Mouse (Mus musculus): Measurements from ENCODE around the gene Tiparp. TPM values are rescaled to one million over a fixed set of nuclear protein-coding genes. Genes with fewer than 3 reads are reported as not detected.

Tiparp gene
- polyA plus RNA-seq, 1 experiment from 2014 or later: 30.6 TPM

DNA sequence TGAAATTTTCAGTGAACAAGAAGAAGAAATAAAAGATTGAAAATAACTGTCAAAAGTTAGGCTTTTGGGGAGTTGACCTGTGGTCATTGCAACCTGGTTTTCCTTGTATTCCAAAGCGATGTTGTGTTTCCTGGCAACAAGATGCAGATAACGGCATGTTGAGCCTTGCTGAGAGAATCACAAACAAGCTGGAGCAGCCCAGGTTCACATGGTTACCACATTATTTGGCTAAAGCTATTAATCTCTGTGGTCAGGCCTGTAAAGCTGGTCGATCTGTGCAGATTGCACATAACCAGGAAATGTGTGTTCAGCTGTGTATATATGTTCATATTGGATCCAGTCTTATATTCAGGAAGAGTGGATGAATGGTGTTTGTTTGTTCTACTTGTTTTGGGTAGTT, 5.4 kb downstream of the Tiparp start:
- ATAC-seq (ENCODE audit: low FRiP score): no peak
- H3K27ac ChIP-seq: no peak overlapping the region
- H3K4me2 ChIP-seq: no peak overlapping the region
- H3K9ac ChIP-seq: no peak overlapping the region
- H3K4me1 ChIP-seq: peaks cover 22% of the 10 kb centered on the region
- H3K4me3 ChIP-seq (replicated peaks): no peak overlapping the region
- no peaks in the 10 kb centered on the region for H3K9me3 ChIP-seq
- no peaks in the 10 kb centered on the region for H3K27me3 ChIP-seq
- WGBS: 48% methylated on average over 3 of the region's 3 CpGs
- H3K36me3 ChIP-seq (replicated peaks): peaks cover 8% of the 10 kb centered on the region; the same call in 1 of the 2 replicates

DNA sequence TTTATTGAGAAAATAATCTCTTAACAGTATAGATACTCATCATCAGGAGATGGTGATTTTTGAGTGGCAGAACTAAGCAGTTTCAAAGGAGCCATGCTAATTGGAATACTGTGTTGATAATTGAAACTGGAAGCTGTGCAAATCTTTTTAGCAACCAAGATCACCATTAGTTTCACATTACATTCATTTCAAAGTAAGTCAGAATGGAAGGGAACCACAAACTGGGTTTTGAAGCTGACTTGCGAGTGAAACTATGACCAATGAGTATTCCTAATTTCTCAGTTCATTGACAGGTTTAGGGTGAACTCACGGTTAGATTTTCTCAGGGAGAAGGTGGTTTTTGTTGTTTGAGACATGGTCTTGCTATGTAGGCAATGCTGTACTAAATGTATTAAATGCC, 6.3 kb downstream of the Tiparp start:
- no peak overlapping the region for H3K4me2 ChIP-seq
- WGBS: 47% methylated on average over 2 of the region's 2 CpGs
- no peak overlapping the region for H3K4me3 ChIP-seq (replicated peaks)
- no peaks in the 10 kb centered on the region for H3K9me3 ChIP-seq
- H3K27me3 ChIP-seq: no peaks in the 10 kb centered on the region
- ATAC-seq (ENCODE audit: low FRiP score): no peak
- H3K27ac ChIP-seq: no peak overlapping the region
- peaks cover 21% of the 10 kb centered on the region for H3K4me1 ChIP-seq
- H3K9ac ChIP-seq: no peak overlapping the region
- H3K36me3 ChIP-seq (replicated peaks): peaks cover 8% of the 10 kb centered on the region; the same call in 1 of the 2 replicates

DNA sequence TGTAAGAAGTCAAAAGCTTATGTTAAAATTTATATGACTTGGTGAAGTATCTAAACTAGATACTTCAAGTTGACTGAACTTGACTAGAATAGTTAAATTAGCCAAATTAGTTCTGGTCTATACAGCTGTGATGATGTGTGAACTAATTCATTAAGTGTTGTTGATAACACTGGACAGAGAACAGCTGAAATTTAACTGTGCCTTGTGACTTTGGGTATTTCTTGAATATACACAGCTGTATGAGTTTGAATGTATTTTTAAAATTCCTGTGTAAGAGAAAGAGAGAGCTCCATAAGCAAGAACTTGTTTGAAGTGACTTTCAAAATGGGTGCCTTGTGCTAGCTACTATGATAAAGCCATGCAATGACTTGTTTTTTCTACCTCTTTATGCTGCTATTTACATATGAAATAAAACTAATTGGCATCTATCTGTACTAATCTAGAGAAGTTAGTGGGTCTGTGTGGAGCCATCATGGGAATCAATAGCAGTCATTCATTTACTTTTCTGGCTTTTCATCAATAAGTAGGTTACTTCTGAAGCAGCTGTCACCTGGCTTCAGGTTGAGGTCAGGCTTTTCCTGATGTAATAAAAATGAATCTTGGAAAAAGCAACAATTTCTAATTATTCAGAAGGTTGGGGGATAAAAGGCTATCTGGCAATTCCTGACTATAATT, 7.0 kb downstream of the Tiparp start:
- H3K4me3 ChIP-seq (replicated peaks): no peak overlapping the region
- H3K4me2 ChIP-seq: no peak overlapping the region
- H3K27me3 ChIP-seq: no peaks in the 10 kb centered on the region
- peaks cover 8% of the 10 kb centered on the region for H3K36me3 ChIP-seq (replicated peaks)
- ATAC-seq (ENCODE audit: low FRiP score): no peak
- H3K4me1 ChIP-seq: peaks cover 16% of the 10 kb centered on the region
- no peaks in the 10 kb centered on the region for H3K9me3 ChIP-seq
- no peak overlapping the region for H3K9ac ChIP-seq
- H3K27ac ChIP-seq: no peak overlapping the region

DNA sequence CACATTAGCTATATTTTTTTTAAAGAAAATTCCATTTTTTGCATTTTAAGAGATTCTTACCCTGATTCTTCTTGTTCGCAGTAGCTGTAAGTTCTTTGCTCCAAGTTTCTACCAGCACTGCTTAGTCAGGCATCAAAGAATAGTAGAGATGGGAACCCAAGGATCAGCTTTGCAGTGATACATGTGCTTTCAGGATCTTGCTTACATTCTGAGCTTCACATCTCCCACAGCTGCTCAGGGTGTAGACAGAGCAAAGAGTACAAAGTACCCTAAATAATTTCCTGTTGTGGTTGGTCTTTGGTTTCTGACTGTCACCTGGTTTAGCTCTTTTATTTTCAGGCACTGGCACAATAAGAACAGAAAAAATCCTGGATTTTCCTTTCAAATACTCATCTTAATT, 9.1 kb downstream of the Tiparp start:
- 44% methylated on average over 1 of the region's 1 CpGs for WGBS
- no peak for ATAC-seq (ENCODE audit: low FRiP score)
- no peak overlapping the region for H3K27ac ChIP-seq

DNA sequence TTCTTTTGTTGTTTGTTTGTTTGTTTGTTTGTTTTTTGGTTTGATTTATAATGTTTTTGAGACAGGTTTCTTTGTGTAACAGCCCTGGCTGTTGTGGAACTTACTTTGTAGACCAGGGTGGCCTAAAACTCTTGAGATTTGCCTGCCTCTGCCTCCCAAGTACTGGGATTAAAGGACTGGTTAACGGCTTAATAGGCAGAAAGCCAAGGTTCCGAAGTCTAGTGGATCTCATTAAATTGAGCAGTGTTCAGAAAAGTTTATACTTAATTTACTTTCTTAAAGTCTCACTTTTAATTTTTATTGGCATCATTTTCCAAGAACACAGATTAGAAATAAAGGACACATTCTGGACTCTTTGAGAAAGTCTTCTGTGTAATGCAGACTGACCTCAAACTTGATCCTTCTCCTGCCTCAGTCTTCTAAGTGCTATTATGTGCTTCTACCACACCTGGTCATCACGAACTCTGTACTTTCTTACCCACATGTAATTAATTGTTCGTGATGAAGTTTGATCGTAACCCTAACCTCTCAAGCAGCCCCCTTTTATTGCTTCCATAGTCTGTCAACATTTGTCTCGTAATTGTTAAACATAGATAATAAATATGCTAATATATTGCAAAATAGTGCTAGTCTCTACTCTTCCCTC, 12.8 kb downstream of the Tiparp start:
- no peak overlapping the region for H3K27ac ChIP-seq
- no peak overlapping the region for H3K4me2 ChIP-seq
- WGBS: 88% methylated on average over 6 of the region's 6 CpGs
- no peak overlapping the region for H3K9ac ChIP-seq
- no peak for ATAC-seq (ENCODE audit: low FRiP score)
- H3K36me3 ChIP-seq (replicated peaks): no peaks in the 10 kb centered on the region; the same call in 1 of the 2 replicates
- no peaks in the 10 kb centered on the region for H3K27me3 ChIP-seq
- no peaks in the 10 kb centered on the region for H3K9me3 ChIP-seq
- H3K4me1 ChIP-seq: peaks cover 7% of the 10 kb centered on the region
- no peak overlapping the region for H3K4me3 ChIP-seq (replicated peaks)

More for the DNA sequence above, 9.1 kb downstream of the Tiparp start:
- H3K9ac ChIP-seq: no peak overlapping the region
- no peaks in the 10 kb centered on the region for H3K27me3 ChIP-seq
- no peak overlapping the region for H3K4me2 ChIP-seq
- H3K4me3 ChIP-seq (replicated peaks): no peak overlapping the region
- no peaks in the 10 kb centered on the region for H3K9me3 ChIP-seq
- H3K36me3 ChIP-seq (replicated peaks): peaks cover 3% of the 10 kb centered on the region; the same call in 1 of the 2 replicates
- peaks cover 16% of the 10 kb centered on the region for H3K4me1 ChIP-seq

DNA sequence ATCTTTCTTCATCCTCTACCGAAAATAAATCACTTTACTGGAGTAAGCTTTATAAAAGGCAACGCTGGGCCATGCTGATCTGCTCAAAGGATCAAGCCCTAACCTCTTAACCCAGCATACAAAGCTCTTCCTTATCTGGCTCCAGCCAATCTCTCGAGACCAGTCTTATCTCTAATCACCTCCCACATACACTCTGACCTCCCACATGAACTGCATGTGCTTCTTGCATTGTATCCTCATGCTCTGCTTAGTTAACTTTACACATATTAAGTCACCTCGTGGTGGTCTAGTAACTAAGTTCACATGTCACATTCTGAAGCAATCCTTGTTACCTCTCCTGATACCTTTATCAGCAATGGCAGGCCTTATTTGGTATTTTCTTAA, 13.3 kb downstream of the Tiparp start:
- no peak for ATAC-seq (ENCODE audit: low FRiP score)
- 50% methylated on average over 4 of the region's 4 CpGs for WGBS

DNA sequence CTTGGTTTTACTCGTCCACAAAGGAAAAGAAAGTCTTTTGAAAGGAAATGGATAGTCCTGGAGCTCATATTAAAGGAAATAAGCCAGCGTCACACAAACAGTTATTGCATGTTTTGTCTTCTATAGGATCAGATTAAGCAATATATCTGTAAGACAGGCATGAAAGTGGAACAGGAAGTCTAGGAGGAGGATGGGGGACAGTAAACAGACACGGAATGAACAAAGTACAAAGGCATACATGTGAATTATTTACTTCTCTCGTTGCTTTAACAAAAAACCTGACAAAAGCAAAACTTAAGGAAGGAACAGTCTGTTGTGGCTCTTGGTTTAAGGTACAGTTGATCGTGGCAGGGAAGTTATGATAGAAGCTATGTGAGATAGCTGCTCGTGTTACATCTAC, 21.6 kb downstream of the Tiparp start:
- ATAC-seq (ENCODE audit: low FRiP score): no peak
- 70% methylated on average over 6 of the region's 6 CpGs for WGBS
- H3K27me3 ChIP-seq: no peaks in the 10 kb centered on the region
- no peak overlapping the region for H3K4me3 ChIP-seq (replicated peaks)
- H3K9ac ChIP-seq: no peak overlapping the region
- H3K4me2 ChIP-seq: no peak overlapping the region
- H3K9me3 ChIP-seq: no peaks in the 10 kb centered on the region
- peaks cover 8% of the 10 kb centered on the region for H3K36me3 ChIP-seq (replicated peaks)
- H3K4me1 ChIP-seq: peaks cover 14% of the 10 kb centered on the region
- no peak overlapping the region for H3K27ac ChIP-seq

More for the DNA sequence above, 13.3 kb downstream of the Tiparp start:
- Histone ChIP-seq H3K4me2 (no peak overlapping the region), H3K27ac (no peak overlapping the region), H3K9me3 (no peaks in the 10 kb centered on the region), H3K36me3 (replicated peaks) (no peaks in the 10 kb centered on the region; the same call in 1 of the 2 replicates), H3K9ac (no peak overlapping the region), H3K4me3 (replicated peaks) (no peak overlapping the region), H3K27me3 (no peaks in the 10 kb centered on the region), H3K4me1 (peaks cover 5% of the 10 kb centered on the region)

DNA sequence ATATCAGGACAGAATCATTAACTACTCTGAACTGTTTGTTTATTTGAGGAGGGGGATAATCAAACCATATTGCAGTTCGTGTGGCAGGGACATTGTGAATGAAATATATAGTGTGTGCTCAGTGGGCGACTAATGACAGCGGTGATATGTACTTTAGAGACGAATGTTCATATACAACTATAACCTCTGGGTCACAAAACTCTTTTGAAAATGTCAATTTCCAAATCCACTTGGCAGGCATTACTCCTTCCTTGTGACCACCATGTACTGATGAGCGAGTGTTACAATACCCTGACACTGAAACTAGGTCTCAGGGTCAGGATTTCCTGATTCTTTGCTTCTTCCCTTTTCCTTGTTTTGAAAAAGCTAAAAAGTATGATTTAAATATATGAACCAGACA, 22.9 kb downstream of the Tiparp start:
- WGBS: 48% methylated on average over 5 of the region's 5 CpGs
- Histone ChIP-seq H3K4me3 (replicated peaks) (no peak overlapping the region), H3K27ac (no peak overlapping the region), H3K27me3 (no peaks in the 10 kb centered on the region), H3K9ac (no peak overlapping the region), H3K4me1 (peaks cover 14% of the 10 kb centered on the region), H3K36me3 (replicated peaks) (peaks cover 8% of the 10 kb centered on the region), H3K9me3 (no peaks in the 10 kb centered on the region), H3K4me2 (no peak overlapping the region)
- no peak for ATAC-seq (ENCODE audit: low FRiP score)

DNA sequence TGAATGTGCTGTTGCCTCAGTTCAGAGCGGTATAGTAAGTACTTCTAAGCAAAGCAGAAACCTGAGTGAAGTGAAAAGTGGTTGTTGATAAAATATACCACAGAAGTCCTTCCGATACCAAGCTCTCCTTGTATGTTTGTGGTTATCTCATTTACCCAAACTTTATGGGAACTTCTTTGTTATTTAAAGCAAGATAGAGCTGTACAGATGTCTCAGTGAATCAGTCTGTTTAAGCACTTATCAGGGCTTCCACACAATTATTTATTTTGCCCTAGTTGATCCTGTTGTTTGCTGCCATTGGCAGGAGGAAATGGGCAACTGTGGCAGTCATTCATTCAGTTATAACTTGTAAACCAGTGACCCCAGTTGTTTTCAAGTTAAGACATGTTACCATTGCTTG, 26.4 kb downstream of the Tiparp start:
- ATAC-seq (ENCODE audit: low FRiP score): no peak
- no peak overlapping the region for H3K4me2 ChIP-seq
- peaks cover 14% of the 10 kb centered on the region for H3K4me1 ChIP-seq
- peaks cover 8% of the 10 kb centered on the region for H3K36me3 ChIP-seq (replicated peaks)
- WGBS: 94% methylated on average over 2 of the region's 2 CpGs
- H3K27me3 ChIP-seq: no peaks in the 10 kb centered on the region
- no peak overlapping the region for H3K4me3 ChIP-seq (replicated peaks)
- H3K9ac ChIP-seq: no peak overlapping the region
- H3K27ac ChIP-seq: no peak overlapping the region
- H3K9me3 ChIP-seq: no peaks in the 10 kb centered on the region

DNA sequence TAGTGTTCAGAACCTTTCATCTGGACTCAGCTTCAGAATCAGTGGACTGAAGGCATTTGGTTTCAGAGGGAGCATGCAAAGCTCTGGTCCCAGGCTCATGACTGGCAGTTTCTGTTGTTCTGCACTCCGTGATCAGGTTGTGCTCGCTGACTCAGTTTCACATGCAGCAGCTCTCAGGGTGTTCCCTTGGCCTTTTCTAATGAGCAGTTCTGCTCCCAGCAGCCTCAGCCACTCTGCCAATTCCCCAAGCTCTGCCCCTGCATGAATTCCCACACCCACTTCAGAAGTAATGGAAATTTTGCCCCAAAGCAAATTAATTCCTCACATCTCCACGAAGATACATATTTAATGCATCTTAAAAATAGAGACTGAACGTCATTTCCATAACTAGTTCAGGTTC, 30.5 kb downstream of the Tiparp start:
- ATAC-seq (ENCODE audit: low FRiP score): no peak
- Histone ChIP-seq H3K9me3 (no peaks in the 10 kb centered on the region), H3K27me3 (no peaks in the 10 kb centered on the region), H3K27ac (no peak overlapping the region), H3K4me3 (replicated peaks) (no peak overlapping the region), H3K36me3 (replicated peaks) (peaks cover 5% of the 10 kb centered on the region), H3K9ac (no peak overlapping the region), H3K4me1 (no peaks in the 10 kb centered on the region), H3K4me2 (no peak overlapping the region)
- 58% methylated on average over 4 of the region's 4 CpGs for WGBS

DNA sequence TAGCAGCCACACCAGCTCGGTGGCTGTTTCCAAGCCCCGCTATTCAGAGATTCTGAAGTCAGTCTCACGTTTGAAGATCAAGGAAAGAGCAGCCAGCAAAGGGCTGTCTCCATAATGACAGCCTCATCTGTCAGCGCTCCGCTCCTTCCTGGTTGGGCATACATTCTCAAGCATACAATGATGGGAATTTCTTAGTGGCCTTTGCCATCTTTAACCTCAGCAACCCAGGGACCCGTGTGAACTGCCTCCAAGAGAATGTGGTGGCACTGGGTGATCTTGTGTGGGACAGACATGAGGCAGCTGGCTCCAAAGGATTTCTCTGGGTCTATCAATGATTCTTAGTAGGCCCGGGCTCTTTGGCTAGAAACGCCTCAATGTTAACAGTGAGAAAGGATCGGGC, 34.0 kb downstream of the Tiparp start:
- no peak overlapping the region for H3K27ac ChIP-seq
- ATAC-seq (ENCODE audit: low FRiP score): no peak
- H3K4me3 ChIP-seq (replicated peaks): no peak overlapping the region
- no peaks in the 10 kb centered on the region for H3K9me3 ChIP-seq
- no peaks in the 10 kb centered on the region for H3K36me3 ChIP-seq (replicated peaks)
- 80% methylated on average over 9 of the region's 9 CpGs for WGBS
- H3K4me2 ChIP-seq: no peak overlapping the region
- H3K27me3 ChIP-seq: no peaks in the 10 kb centered on the region
- H3K9ac ChIP-seq: no peak overlapping the region
- H3K4me1 ChIP-seq: no peaks in the 10 kb centered on the region; the same call in none of the 2 replicates

DNA sequence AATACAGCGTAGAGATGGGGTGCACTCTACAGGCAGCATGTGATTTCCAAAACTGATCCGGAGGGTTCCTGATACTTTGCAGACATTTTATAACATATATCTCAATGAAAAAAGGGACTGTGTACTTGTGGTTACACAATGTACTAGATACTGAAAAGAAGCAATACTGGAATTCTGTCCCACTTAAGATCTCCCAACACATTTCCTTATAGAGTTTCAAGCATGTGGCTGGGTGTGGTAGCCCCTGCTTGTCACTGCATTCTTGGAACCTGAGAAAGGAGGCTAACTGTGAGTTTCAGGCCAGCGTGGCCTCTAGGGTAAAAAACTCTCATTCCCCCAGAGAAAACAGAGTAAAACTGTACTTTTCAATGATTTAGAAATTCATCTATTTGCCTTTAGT, 34.5 kb downstream of the Tiparp start:
- ATAC-seq (ENCODE audit: low FRiP score): no peak
- Histone ChIP-seq H3K27ac (no peak overlapping the region), H3K4me3 (replicated peaks) (no peak overlapping the region), H3K36me3 (replicated peaks) (no peaks in the 10 kb centered on the region), H3K27me3 (no peaks in the 10 kb centered on the region), H3K4me2 (no peak overlapping the region), H3K9me3 (no peaks in the 10 kb centered on the region), H3K4me1 (no peaks in the 10 kb centered on the region; the same call in none of the 2 replicates), H3K9ac (no peak overlapping the region)
- WGBS: 88% methylated on average over 3 of the region's 3 CpGs
